Mouse (Mus musculus) embryonic facial prominence, embryonic 14.5 days (tissue): Measurements from ENCODE around the gene Bub1b. TPM values are rescaled to one million over a fixed set of nuclear protein-coding genes. Genes with fewer than 3 reads are reported as not detected.
"Not testable (repeated sequence)": the region's sequence is repeated elsewhere in the genome, so short reads cannot be mapped to it uniquely, and the experiment has no call there.

Source experiments
- ATAC-seq: fragments of 200-750 bp; cut with Nextera tagmentation; 2 replicates; pipeline ENCODE4 v1.8.0; 2017; ENCODE audit warnings: low read depth, moderate number of reproducible peaks, moderate TSS enrichment
- DNase-seq: peaks from one replicate; pipeline ENCODE4 v3.0.0-alpha.2; 2015; ENCODE audit warnings: low spot score
- H3K27ac ChIP-seq: fragments of 300-500 bp; sonication (generic); replicated peaks from 2 replicates; pipeline ENCODE4 v1.5.1; 2014; ENCODE audit warnings: low read depth, mild to moderate bottlenecking, low read length, moderate library complexity
- H3K27me3 ChIP-seq: fragments of 300-500 bp; sonication (generic); replicated peaks from 2 replicates; pipeline ENCODE4 v1.6.1; 2014; ENCODE audit warnings: low read length; ENCODE audit not compliant: control insufficient read depth, insufficient read depth
- H3K36me3 ChIP-seq: fragments of 300-500 bp; sonication (generic); 2 replicates; pipeline ENCODE4 v1.6.1; 2014; ENCODE audit warnings: low read length, mixed read lengths; ENCODE audit not compliant: control insufficient read depth, insufficient read depth
- H3K4me1 ChIP-seq: fragments of 300-500 bp; sonication (generic); 2 replicates; pipeline ENCODE4 v1.6.1; 2014; ENCODE audit warnings: antibody characterized with exemption, low read length; ENCODE audit not compliant: control insufficient read depth, insufficient read depth
- H3K4me2 ChIP-seq: fragments of 300-500 bp; sonication (generic); 2 replicates; pipeline ENCODE4 v1.6.1; 2014; ENCODE audit warnings: low read depth, mild to moderate bottlenecking, low read length, moderate library complexity, mixed read lengths
- H3K4me3 ChIP-seq: fragments of 300-500 bp; sonication (generic); 2 replicates; pipeline ENCODE4 v1.5.1; 2014; ENCODE audit warnings: low read depth, mild to moderate bottlenecking, low read length
- H3K9ac ChIP-seq: fragments of 300-500 bp; sonication (generic); 2 replicates; pipeline ENCODE4 v1.6.1; 2014; ENCODE audit warnings: low read depth, mild to moderate bottlenecking, low read length, moderate library complexity, mixed read lengths
- H3K9me3 ChIP-seq: fragments of 300-500 bp; sonication (generic); 2 replicates; pipeline ENCODE4 v1.6.1; 2016; ENCODE audit warnings: low read length; ENCODE audit not compliant: control insufficient read depth
- WGBS: fragments of 180-500 bp; shearing (Covaris S2); extraction: QIAGEN DNeasy Blood & Tissue Kit; methylation state at CpG from one replicate; pipeline ENCODE4 v1.1.7; 2014; 5-methylcytosine and 5-hydroxymethylcytosine counted together
- polyA plus RNA-seq: library from polyadenylated mRNA; unstranded; fragments of >200 nt; fragmentation: Nextera tagmentation; extraction: Ambion mirVana; gene quantifications from 2 replicates; pipeline ENCODE4 v1.2.1, GENCODE M21; 2014

The Bub1b gene
- polyA plus RNA-seq, 1 experiment from 2014 or later = 53.4 TPM

DNA sequence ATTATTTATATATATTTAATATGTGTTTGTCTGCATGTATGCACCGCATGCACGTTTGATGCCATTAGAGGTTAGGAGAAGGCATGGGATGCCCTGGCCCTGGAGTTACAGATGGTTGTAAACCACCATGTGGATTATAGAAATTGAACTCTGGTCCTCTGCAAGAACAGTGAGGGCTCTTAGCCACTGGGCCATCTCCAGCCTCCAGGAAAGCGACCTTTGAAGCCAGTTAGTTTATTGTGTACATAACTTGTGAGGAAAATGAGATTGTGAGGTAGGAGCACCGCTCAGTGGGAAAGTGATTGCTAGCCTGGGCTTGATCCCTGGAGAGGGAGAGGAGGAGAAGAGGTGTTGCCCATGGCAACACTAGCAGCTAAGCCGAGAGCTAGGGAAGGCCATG, 39.2 kb downstream of the Bub1b start:
- H3K36me3 ChIP-seq = peaks cover 78% of the 10 kb centered on the region
- ATAC-seq (no peak), DNase-seq (no peak)
- no peaks in the 10 kb centered on the region for H3K27me3 ChIP-seq
- no peaks in the 10 kb centered on the region for H3K4me1 ChIP-seq
- no peak overlapping the region for H3K4me3 ChIP-seq
- no peak overlapping the region for H3K9ac ChIP-seq
- no peaks in the 10 kb centered on the region for H3K9me3 ChIP-seq
- no peak overlapping the region for H3K27ac ChIP-seq
- H3K4me2 ChIP-seq = no peak overlapping the region
- WGBS = 79% methylated on average over 5 of the region's 5 CpGs

DNA sequence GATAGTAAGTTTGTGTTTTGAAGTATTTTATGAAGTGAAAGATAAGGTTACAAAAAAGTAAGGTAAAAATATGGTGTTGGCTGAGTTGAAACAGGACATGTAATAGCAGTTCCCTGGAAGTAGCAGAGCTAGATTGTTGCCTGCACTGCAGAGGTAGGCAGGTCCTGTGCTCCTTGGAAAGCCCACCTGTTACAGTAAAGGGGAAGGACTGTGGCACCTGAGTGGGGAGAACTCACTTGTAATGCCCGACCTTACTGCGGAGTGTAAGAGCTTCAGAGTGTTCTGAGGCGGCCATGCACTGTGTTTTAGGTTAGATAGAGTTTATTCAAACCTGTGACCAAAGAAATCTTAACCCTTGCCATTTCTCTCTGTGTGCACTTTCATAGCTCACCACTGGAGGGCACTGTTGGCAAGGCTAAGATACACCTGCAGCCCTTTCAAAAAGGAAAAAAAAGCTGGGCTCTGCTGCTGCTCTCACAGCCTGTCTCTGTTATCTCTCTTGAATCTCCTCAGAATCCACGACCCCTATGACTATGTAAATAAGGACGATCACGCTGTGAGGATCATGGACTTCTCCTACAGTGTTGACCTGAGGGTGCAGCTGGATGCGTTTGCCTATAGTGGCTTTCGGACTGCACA, 40.0 kb downstream of the Bub1b start:
- 42% methylated on average over 8 of the region's 8 CpGs for WGBS
- Histone ChIP-seq H3K4me2 (no peak overlapping the region), H3K27me3 (no peaks in the 10 kb centered on the region), H3K4me3 (no peak overlapping the region), H3K9ac (no peak overlapping the region), H3K9me3 (no peaks in the 10 kb centered on the region), H3K27ac (no peak overlapping the region), H3K4me1 (no peaks in the 10 kb centered on the region), H3K36me3 (peaks cover 79% of the 10 kb centered on the region)
- ATAC-seq (no peak; the same call in 1 of the 2 replicates), DNase-seq (peak; percentile 71)

DNA sequence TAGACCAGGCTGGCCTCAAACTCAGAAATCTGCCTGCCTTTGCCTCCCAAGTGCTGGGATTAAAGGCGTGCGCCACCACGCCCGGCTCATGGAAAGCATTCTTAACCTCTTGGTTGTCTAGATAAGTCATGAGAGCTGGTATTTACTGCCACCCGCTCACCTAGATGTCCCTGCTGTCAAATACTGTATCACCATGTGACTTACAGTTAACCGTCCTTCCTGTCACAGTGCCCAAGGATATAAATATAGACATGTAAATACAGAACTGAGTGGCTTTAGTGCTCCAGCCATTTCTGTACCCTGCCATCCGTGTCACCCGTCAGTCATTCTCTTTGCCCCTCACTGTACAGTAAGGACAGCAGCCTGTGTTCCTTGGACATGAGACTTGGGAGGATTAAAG, 40.7 kb downstream of the Bub1b start:
- Histone ChIP-seq H3K9me3 (no peaks in the 10 kb centered on the region), H3K9ac (no peak overlapping the region), H3K4me3 (no peak overlapping the region), H3K36me3 (peaks cover 74% of the 10 kb centered on the region), H3K4me1 (no peaks in the 10 kb centered on the region), H3K4me2 (no peak overlapping the region), H3K27ac (no peak overlapping the region), H3K27me3 (no peaks in the 10 kb centered on the region)
- 98% methylated on average over 8 of the region's 8 CpGs for WGBS
- no peak for ATAC-seq
- no peak for DNase-seq

DNA sequence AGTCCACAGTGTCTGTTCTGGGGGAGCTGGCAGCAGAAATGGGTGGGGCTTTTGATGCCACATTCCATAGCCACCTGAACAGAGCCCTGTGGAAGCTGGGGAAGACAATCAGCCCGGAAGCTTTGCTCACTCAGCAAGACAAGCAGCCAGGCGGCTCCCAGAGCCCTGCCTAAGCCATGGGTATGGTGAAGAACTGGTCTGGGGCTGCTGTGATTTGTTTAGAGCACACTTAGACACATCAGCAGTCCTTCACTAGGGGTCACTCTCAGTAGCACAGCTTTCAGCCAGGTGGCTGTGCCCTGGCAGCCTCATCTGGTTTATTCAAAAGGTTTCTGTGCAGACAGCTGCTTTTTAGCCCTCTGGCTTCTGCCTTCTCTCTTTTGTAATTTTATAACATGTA, 43.1 kb downstream of the Bub1b start:
- Histone ChIP-seq H3K27me3 (no peaks in the 10 kb centered on the region), H3K27ac (no peak overlapping the region), H3K9ac (no peak overlapping the region), H3K9me3 (no peaks in the 10 kb centered on the region), H3K4me2 (no peak overlapping the region), H3K4me1 (no peaks in the 10 kb centered on the region), H3K36me3 (peaks cover 66% of the 10 kb centered on the region), H3K4me3 (no peak overlapping the region)
- DNase-seq (no peak), ATAC-seq (no peak)
- WGBS = 50% methylated on average over 2 of the region's 2 CpGs

DNA sequence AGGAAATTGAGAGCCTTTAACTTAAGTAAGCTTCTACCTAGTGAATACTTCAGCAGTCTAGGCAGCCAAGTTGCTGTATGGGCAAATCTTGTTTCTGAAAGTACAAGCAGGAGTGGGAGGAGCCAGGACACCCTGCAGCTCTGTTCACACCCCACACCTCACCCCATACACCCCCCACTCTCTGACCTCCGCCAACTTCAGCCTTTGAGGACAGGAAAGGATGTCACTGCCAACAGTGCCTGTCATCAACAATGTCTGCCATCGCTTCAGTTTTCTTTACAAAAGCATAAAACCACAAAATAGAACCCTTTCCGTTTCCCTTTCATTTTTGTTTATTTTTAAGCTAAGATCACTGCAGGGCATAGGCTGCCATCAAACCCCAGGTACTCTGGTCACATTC, 44.4 kb downstream of the Bub1b start:
- Histone ChIP-seq H3K4me1 (no peaks in the 10 kb centered on the region), H3K36me3 (peaks cover 58% of the 10 kb centered on the region), H3K9me3 (no peaks in the 10 kb centered on the region), H3K9ac (no peak overlapping the region), H3K27me3 (no peaks in the 10 kb centered on the region), H3K27ac (no peak overlapping the region), H3K4me2 (no peak overlapping the region), H3K4me3 (no peak overlapping the region)
- ATAC-seq (peak; percentile 64), DNase-seq (peak; percentile 40)
- 62% methylated on average over 3 of the region's 3 CpGs for WGBS

DNA sequence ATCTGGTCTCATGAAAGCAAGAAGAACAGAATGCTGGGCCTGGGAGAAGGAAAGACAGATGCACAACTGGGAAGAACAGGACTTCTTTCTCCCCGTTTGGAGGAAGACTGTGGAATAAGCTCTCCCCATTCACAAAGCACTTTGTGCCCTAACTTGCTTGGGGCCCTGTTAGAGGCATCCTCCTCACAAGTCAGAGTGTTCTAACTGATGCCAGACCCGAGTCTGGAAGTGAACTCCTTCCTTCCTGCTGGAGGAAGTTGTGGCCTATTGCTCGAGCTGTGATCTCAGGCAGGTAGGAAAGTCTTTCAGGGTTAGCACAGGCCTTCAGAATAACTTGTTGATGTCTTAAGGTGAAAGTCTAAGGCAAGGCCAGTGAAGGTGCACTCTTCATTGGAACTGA, 44.9 kb downstream of the Bub1b start:
- H3K9me3 ChIP-seq = no peaks in the 10 kb centered on the region
- peaks cover 58% of the 10 kb centered on the region for H3K36me3 ChIP-seq
- 52% methylated on average over 3 of the region's 3 CpGs for WGBS
- H3K27ac ChIP-seq = no peak overlapping the region
- ATAC-seq = no peak
- H3K4me3 ChIP-seq = no peak overlapping the region
- no peak for DNase-seq
- no peak overlapping the region for H3K9ac ChIP-seq
- no peaks in the 10 kb centered on the region for H3K27me3 ChIP-seq
- H3K4me1 ChIP-seq = no peaks in the 10 kb centered on the region
- H3K4me2 ChIP-seq = no peak overlapping the region

DNA sequence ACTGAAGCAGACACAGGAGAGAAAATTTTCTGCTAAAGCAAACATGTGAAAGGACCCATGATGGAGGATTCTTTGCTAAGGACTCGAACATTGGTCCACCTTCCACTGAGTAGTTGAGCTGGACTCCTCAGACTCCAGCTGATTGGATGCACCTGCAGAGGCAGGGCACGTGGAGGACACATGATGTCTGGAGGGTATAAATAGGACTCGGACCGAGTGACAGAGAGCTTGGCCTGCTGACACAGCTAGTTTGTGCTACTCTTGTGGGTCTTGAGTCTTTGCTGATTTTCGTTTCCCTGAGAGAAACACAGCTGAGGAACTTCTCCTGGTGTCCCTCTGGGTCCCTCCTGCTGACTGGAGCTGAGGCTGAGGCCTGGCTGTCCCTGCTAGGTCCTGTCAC, 48.7 kb downstream of the Bub1b start:
- no peak overlapping the region for H3K27ac ChIP-seq
- no peak overlapping the region for H3K9ac ChIP-seq
- H3K4me2 ChIP-seq = no peak overlapping the region
- no peak for ATAC-seq
- H3K4me3 ChIP-seq = no peak overlapping the region
- no peaks in the 10 kb centered on the region for H3K4me1 ChIP-seq
- no peaks in the 10 kb centered on the region for H3K27me3 ChIP-seq
- no peaks in the 10 kb centered on the region for H3K9me3 ChIP-seq
- 77% methylated on average over 5 of the region's 5 CpGs for WGBS
- H3K36me3 ChIP-seq = peaks cover 30% of the 10 kb centered on the region
- no peak for DNase-seq

DNA sequence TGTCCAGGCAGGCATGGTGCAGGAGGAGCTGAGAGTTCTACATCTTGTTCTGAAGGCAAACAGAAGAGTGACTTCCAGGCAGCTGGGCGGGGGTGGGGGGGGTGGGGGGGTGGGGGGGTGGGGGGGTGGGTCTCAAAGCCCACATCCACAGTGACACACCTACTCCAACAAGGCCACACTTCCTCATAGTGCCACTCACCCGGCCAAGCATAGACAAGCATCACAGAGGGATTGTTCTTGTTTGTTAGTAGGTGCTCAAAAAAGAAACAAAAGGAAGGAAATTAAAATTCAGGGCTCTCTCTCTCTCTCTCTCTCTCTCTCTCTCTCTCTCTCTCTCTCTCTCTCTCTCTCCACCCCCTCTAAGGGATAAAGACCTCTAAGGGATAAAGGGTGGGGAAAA, 52.7 kb downstream of the Bub1b start:
- not testable (repeated sequence) for H3K4me1 ChIP-seq, ATAC-seq, DNase-seq, H3K27me3 ChIP-seq, H3K9me3 ChIP-seq, H3K27ac ChIP-seq, H3K36me3 ChIP-seq, H3K4me3 ChIP-seq, H3K9ac ChIP-seq, H3K4me2 ChIP-seq
- WGBS = 78% methylated on average over 2 of the region's 2 CpGs

DNA sequence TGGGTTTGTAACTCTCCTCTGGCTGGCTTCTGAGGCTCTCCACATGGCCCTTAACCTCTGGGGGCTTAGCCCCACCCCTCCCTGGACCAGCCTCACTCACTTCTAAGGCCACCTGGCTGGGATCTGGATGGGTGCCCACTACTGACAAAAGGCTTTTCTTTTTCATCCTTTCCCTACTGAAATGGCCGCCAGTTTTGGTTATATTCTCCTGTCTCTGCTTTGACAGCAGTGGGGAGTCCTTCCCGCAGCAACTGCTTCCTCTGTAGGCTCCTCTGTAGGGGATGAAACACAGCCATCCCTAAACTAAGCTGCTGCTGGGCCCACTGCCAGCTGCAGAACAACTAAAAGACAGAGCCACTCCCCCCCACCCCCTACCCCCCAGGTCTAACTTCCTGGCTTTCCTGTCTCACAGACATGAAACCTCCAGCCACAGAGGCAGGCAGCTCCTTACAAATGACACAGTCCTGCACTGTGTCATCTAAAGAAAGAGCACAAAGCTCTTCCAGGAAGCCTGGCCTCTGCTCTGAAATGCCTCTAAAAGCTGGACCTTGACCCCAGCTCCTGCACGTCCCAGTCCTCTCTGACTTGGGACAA, 58.8 kb downstream of the Bub1b start:
- H3K9ac ChIP-seq = peak overlapping the region; percentile 15; the same call in 1 of the 2 replicates
- peaks cover 21% of the 10 kb centered on the region for H3K4me1 ChIP-seq
- H3K27me3 ChIP-seq = peaks cover under 1% of the 10 kb centered on the region; the same call in 1 of the 2 replicates
- ATAC-seq = peak; percentile 51; the same call in 1 of the 2 replicates
- H3K9me3 ChIP-seq = no peaks in the 10 kb centered on the region
- peak; percentile 74 for DNase-seq
- WGBS = 17% methylated on average over 3 of the region's 3 CpGs
- H3K27ac ChIP-seq = peak overlapping the region; percentile 16; the same call in 1 of the 2 replicates
- no peak overlapping the region for H3K4me3 ChIP-seq
- no peak overlapping the region for H3K4me2 ChIP-seq
- no peaks in the 10 kb centered on the region for H3K36me3 ChIP-seq
